Mouse (Mus musculus): ENCODE measurements at regions not wholly inside any gene's neighbourhood (a gene's known extent, or its start where the extent isn't known, plus 50 kb on each side); places are given as distances from the start of the nearest gene placed in this dataset.
"Not testable (repeated sequence)": the region's sequence is repeated elsewhere in the genome, so short reads cannot be mapped to it uniquely, and the experiment has no call there.

DNA sequence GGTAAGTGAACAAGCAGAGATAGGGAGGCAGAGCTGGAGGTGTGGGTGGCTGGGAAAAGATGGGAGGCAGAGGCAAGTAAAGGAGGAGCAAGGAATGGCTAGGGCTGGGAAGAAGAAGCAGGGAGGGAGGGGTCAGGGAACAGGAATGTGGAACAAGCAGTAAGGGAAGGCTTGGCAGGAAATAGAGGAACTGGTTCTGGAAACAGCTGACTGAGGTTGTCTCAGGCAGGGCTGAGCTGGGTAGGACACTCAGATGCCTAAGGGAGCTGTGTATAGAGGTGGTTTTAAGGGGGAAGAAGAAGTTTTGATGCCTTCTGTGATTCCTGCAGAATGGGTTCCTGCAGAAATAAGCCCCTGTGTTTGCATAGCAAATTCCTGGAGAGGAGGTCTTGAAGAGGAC lies 92.7 kb downstream of the Nucb2 start:
- peak in 1 of 2 experiments; percentile 18 for DNase-seq

DNA sequence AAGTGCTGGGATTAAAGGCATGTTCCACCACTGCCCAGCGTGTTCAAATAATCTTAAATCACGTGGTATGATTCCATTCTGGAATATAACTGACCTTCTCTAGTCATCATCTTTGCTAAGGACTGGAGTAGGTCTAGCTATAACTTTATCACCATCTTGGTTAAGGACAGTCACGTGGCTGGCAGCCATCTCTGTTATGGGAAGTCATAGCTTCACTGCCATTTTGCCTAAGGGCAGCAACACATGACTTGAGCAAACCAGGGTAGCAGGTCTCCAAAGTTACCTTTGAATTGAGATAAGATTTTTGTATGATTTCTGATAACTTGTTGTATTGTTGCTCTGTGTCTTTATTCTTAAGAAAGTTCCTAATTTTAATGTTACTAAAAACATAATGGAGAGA lies 96.2 kb downstream of the Nucb2 start:
- no peak for DNase-seq

DNA sequence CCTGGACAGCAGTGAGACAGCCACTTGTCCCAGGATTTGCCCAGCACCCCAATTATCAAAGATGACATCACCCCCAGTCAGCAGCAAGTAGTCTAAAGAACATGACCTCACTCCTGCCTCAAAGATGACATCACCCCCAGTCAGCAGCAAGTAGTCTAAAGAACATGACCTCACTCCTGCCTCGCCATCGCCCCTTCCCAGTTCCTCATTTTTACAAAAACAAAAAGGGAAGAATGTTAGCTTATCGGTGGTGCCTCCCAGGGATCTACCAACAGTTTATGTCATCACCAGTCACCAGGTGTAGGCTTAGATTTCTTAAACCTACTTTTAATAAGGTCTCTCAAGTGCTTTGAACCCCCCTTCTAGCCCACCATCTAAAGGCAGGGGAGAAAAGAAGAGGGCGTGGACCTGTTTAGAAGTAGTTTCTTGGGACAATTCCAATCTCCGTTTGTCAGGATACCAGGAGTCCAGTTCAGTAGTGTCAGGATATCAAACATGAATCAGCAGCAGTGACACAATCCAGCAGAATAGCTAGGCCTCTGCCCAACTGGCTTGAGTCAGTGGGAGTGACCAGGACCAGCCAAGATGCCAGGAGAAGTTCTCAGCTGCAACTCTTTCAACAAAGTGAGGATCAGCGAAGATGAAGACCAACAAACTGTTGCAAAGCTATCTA lies 99.1 kb downstream of the Nucb2 start:
- DNase-seq, result peak in 1 of 2 experiments; percentile 52

DNA sequence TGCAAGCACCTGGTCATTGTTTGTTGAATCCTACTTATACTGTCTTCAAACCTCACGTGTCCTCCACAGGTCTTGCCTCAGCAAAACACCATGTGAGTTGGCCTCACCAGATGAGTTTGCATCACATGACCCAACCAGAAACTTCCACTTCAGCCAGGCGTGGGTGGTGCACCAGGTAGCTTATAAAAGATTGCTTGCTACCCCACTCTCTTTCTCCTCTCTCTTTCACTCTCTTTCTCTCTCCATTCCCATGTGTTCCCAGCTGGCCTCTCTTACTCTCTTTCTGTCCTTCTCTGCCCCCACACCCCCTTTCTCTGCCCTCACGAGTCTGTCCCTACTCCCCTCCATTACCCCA lies 99.6 kb downstream of the Nucb2 start:
- DNase-seq, result no peak

DNA sequence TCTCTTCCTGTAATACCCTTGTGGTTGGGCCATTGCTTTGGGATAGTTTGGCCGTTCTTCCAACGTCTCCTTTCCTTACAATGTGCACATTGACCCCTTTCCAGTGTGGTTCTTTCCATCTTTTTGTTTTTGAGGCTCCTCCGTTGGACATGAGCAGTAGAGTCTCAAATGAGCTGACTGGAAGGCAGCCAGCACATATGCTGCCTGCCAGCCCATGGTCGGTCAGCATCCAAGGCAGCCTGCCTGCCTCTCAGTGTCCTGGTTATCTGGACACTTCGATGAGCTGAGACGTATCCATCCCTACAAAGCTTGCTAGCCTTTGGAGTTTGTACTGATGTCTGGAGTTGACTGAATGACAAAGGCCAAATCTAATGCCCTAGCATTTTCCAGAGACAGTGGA lies 102.1 kb downstream of the Nucb2 start:
- DNase-seq, result no peak

DNA sequence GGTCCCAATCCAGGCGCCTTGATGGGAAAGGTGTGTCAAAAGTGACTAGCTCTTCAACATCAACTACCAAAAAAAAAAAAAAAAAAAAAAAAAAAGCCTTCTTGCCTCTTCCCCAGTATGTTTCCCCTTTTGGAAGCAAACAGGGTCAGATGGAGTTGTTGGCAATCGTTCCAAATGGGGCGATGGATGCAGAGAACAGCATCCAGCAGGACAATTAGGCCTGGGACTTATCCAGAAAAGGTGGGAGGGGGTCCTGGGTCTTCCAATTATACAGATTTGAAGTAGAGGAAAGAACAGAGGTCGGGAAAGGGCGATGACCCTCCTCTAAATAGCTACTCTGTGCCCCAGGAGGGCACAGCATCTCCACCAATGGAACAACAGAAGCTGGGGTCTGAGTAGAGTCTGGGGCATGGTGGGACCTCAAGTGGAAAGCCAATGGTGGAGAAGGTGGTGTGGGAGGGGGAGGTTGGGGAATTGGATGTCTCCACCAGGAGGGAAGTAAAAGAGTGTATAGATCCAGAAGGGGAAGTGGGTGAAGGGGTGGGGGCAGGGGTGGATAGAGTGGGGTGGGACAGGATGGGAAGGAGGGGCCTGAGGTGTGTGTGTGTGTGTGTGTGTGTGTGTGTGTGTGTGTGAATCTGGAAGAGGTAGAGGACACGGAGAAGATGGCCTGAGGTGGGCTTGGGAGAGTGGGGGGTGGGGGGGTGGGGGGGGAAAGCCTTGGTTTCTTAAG lies 102.7 kb downstream of the Nucb2 start:
- DNase-seq, result peak in 1 of 2 experiments; percentile 15

DNA sequence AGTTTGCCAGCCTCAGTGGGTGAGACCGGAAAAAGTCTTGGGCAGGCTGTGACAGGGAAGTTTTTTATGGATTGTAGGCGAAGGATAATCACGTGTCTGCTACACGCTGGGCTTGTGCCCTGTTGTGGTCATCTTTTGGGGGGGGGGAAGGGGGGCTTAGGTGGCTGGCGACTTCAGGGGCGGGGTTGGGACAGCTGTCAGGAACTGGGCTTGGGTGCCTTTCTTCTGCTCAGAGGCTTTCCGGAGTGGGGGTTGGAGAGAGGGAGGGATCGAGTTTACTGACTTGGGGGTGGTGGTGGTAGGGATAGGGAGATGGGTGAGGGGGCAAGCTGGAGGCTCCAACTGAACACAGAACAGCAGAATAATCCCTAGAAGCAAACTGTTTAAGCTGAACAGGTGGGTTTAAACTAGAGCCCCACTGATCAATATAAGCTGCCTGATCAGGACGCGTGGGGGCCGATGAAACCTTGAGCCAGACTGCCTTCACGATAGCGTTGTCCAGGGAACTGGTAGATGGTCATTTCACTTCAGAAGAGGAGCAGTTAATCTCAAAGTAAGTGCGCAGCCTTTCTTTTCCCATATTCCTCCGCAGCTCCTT lies 103.6 kb downstream of the Nucb2 start:
- DNase-seq, result peak; percentile 22 to 45

DNA sequence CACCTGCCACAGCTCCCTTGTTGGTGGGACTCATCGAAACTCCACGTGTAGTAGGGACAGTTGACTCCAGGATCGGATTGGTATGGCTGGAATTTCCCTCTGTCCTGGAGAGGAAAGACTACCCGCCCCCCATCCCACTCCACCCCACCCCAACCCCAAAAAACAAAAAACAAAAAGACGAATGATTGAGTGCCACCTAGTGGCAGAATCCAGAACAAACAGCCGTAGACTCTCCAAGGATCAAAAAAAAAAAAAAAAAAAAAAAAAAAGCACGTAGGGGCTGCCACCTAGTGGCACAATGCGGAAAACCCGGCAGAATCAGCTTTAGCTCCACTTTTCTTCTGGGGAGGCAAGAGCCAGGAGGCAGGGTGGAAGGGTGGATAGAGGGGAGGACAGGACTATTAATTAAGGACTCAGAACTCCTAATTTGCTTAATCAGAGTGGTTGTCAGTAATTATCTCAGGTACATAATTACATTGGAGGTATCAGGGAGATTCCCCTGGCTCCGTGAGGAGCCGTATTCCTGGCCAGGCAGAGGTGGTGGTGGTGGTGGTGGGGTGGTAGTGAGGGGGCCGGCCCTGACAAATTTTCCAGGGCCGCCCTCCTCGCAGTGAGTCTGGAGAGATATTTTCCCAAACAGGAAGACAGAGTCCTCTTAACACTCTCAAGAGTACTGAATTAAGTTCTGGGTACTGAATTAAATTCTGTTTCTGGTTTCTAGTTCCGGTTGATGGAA lies 104.3 kb downstream of the Nucb2 start:
- peak; percentile 56 to 82 for DNase-seq

DNA sequence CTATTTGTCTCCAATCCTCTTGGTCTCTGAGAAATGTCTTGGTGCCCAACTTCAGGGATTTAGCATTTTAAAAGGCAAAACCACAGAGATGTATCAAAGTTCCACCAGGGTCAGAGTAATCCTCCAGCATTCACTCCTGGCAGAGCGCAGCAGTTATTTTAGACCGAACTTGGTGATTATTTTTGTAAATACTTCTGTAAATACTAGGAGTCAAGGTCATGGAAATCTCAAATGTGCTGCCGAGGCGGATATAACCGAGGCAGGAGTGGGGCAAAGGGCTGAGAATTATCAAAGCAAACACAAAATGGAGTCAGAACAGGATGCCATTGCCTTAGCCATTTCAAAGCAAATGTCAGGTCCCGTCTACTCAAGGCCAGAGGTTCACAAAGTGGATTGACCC lies 105.2 kb downstream of the Nucb2 start:
- no peak for DNase-seq

DNA sequence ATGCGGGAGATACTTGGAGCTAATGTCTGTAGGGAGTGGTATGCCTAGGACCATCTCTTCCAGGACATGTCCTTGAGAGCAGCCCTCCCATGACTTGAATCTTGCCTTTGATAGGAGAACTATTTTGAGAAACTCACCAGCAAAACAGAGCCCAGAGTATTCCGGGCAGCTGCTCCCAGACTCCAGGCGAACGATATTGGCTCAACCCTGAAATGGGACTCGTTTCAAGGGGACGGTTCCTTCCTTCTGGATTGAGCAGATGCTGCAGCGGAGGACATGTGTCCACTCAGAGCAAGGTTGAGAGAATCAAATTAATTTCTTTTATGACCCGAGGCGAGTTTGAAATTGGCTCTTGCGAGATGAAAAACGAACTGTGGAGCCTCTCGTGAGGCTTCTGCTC lies 105.7 kb downstream of the Nucb2 start:
- peak; percentile 38 to 41 for DNase-seq

DNA sequence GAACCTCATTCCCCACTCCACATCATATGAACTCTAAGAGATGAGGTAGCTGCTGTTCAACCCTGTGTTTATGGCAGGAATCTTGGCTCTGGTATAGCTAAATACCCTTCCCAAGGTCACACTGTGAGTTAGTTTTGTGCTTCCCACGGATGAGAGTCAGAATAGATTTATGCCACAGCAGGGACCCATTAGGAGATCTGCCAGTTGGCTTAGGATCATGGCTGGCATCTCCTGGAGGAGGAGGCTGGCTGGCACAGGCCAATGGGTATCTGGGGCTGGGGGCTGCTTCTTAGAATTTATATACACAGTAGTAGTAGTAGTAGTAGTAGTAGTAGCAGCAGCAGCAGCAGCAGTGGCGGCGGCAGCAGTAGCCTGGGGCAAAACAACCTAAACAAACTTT lies 111.8 kb downstream of the Nucb2 start:
- DNase-seq, result no peak

DNA sequence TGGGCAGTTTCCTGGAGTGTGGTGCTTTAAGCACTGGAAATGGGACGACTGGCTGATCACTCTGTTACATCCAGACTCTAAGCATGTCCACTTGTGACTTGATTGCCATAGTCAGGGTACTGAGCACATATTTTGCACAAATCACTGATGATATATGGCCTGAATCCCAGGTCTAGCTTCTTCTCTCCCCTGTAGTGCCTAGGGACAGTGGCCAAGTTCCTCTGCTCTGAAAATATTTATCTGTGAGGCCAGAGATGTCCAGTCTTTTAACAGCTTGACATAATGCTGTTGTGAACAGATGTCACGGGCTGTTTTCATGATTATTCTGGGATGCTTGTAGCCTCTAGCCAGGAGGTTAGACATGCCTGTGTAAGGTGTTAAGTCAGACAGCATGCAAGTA lies 115.5 kb downstream of the Nucb2 start:
- no peak for DNase-seq

DNA sequence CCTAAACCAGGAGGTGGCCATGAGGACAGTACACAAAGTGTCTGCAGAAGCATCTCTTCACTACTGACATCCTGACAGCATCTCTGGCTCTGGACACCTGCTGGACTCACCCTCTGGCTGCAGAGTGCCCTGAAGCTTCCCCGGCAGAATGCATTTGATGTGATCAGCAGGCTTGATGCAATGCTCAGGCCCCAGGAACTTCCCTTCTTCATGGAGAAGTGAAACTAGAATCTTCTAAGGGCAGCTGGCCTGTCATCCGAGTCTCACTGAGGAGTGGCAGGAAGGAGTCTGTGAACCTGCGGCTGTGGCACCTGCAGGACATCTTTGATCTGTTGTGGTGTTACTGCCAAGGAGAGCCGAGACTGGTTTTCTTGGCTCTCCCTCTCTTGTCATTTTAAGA lies 116.2 kb downstream of the Nucb2 start:
- DNase-seq, result peak; percentile 10 to 42

DNA sequence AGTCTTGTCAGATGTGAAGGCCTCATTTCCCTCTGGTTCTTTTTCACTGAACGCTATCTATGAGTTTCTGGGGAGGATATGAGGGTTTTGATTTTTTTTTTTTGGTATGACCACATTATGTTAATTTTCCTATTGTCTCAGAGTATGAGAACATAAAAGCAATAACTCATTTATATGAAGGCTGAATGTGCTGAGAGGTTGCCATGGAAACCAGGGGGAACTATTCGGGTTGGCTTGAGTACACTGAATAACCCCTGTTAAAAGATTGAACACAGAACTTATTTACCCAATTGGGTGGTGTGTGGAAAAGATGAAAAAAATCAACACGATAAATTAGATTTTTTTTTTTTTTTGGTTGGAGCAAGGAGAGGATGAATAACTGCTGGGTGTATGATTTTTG lies 129.0 kb downstream of the Nucb2 start:
- DNase-seq, result no peak

DNA sequence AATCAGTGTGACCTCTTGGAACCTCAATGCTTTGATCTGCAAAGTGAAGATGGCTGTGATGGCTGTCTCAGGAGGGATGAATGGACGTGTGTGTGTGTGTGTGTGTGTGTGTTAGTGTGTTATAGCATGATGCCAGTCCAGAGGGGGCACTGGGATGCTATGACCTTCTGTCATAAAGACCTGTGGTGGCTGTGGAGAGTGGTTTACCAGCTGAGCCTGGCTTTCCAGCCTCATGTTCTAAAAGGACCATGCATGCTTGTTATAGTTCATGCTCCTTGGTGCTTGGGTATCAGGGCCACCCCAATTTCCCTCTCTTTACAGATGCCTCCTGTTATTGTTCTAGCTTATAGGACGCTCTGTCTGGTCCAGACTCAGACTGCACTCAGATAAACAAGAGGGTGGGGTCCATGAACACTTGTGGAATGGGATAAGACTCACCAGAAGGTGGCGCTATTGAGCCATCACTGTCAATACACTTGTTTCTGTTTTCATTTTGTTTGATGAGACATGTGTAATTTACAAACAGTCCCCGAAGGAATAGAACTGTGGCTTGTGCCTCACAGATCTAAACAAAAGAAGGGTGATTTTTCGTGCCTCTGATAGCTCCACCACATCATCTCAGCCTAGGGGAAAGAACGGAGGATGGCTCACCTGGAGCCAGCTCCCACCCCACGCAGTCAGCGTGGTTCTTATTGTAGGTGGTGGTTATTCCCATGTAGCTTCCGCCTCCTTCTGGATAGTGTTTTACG lies 140.9 kb downstream of the Nucb2 start:
- DNase-seq, result peak; percentile 14 to 60

DNA sequence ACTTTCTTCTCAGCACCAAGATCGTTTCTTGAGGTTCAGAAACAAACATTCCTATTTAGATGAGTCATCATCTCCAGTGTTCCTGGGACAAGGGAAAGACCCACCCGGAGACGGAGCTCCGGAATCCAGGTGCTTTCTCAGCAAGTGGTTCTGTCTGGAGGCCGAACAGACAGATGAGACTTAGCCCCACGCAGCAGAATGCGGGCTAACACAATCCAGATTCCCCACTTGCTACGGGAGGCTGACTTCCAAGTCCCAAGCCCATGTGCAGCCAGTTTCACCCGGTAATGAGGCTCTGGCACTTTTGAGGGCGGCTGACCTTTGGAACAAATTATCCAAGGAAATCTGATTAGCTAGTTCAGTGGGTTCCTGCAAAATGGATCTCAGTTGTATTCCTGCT lies 150.3 kb downstream of the Nucb2 start:
- no peak for DNase-seq

DNA sequence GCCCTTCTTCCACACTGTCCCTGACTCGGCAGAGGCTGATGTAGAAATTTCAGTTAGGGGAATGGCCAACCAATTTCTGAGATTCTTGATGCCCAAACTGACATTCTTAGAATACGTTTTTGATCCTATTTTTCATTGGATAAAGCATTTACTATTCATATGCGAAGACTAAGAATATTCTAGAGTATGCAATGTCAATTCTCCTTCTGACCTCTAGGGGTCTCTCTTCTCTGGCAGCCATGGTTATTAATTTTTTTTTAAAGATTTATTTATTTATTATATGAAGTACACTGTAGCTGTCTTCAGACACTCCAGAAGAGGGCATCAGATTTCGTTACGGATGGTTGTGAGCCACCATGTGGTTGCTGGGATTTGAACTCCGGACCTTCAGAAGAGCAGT lies 152.9 kb downstream of the Nucb2 start:
- not testable (repeated sequence) for DNase-seq

DNA sequence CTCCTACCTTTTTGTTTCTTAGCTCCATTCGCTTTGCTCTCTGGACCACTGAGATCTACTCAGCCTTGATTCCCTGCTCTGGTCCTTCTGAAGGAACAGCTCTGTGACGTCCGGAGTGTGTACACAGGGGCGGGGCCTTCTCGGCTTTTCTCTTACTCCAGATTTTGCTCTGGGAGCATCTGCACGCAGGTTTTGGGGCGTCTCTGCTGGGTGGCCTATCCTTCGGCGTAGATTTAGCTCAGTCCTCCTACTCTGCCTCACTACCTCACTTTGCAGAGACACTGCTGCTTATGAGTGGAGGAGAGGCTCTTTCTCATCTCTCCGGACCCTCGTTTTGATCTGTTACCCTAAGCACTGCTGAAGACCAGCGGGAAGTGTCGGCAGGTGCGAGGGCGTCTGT lies 161.4 kb downstream of the Nucb2 start:
- DNase-seq, result no peak

DNA sequence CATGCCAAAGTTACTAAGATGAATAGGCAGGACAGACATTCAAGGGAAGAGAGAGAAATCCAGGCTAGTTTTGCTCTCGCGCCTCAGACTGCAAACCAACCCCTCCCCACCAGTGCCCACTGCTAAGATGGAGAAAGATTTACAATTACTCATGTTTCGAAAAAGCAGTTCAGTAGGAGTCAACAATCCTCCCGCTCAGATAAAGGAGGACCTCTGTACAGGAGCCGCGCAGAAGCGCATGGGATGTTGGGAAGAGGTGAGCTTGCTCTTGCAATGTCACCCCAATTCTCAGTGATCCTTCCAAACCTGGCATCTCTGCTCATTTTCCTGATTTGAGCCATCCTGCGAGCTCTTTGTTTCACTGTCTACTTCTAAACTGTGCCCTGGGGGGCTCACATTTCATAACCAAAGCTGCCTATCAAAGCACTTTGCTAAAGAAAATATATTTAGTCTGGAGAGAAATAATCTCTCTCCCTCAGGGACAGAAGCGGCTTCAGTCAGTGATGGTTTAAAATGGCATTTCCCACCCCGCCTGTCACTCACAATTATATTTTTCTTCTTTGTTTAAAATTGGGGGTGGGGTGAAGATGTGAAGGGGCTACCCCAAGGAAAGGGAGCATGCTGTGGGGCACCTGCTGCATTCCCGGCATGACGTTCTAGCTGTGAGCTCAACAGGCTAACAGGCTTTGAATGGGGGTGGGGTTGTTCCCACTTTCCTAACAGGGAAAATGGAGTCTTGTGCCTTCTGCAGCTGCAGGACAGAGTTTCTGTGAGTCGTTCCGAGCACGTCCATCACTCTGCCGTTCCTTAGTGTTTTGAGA lies 170.2 kb downstream of the Nucb2 start:
- DNase-seq, result no peak

DNA sequence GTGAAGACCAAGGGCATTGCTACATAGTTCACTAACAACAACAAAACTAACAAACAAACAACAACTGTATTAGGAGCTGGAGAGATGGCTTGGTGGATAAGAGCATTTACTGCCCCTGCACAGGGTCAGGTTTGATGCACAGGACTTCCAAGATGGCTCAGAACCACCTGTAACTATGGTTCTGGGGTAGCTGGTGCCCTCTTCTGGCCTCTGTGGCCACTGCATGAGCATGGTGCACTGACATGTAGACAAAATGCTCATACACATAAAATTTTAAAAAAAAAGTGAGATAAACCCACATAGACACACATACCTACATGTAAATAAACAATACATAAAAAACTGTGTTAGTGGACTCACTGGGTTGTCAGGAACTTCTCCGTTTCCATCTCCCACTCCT lies 172.5 kb downstream of the Nucb2 start:
- no peak for DNase-seq

DNA sequence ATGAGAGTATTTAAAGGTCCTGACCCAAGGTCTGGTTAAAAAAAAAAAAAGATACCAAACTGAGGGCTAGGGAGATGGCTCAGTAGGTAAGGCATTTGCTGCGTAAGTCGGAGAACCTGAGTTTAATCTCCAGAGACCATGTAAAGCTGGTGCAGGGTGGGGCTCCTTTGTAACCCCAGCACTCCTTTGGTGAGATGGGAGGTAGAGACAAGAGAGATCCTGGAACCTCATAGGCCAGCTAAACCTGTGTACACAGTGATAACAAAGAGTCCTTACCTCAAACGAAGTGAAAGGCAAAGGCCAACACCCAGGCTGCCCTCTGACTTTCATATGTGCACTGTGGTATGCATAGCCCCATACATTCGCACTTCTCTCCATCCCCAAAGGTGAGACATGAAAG lies 175.0 kb downstream of the Nucb2 start:
- no peak for DNase-seq
